Mouse (Mus musculus): ENCODE results near the gene Fkbp6. TPM values are rescaled to one million over a fixed set of nuclear protein-coding genes. Genes with fewer than 3 reads are reported as not detected.

Gene Fkbp6
- polyA plus RNA-seq, 1 experiment from 2014 or later = not detected

DNA sequence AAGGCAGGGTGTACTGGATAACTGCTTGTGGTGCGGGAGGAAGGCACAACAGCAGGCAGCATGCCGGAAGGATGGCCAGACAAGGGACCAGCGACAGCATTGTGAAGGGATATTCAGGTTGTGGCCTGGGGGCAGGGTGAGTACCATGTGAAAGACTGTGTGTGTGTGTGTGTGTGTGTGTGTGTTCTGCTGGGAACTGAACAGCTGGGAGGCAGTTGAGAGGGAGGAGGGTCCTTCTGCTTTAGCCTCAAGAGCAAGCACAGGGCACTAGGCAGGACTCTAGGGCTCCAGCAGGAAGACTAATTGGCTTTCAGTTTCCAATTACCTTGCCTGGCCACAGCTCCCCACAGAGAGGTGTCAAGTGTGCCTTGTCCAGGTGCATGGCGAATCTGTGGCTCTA lies 58.7 kb downstream of the Fkbp6 start:
- DNase-seq (ENCODE audit: low spot score) = no peak
- no peak for ATAC-seq (replicated peaks; ENCODE audit: low FRiP score, low read depth)
- H3K9me3 ChIP-seq (replicated peaks; ENCODE audit: low read length) = no peaks in the 10 kb centered on the region
- no peak overlapping the region for H3K4me2 ChIP-seq (ENCODE audit: low read length)
- H3K27ac ChIP-seq = no peak overlapping the region
- no peak for TF ChIP-seq CTCF (IDR thresholded peaks at IDR 0.05; ENCODE audit: low read depth)
- WGBS = 62% methylated on average over 4 of the region's 4 CpGs
- H3K4me3 ChIP-seq (replicated peaks; ENCODE audit: low read depth, low read length) = no peak overlapping the region
- no peaks in the 10 kb centered on the region for H3K4me1 ChIP-seq (replicated peaks; ENCODE audit: insufficient read depth, low read length)
- H3K27me3 ChIP-seq (ENCODE audit: insufficient read depth, low read length) = no peaks in the 10 kb centered on the region
- no peak overlapping the region for H3K9ac ChIP-seq (ENCODE audit: low read depth, low read length)
- no peaks in the 10 kb centered on the region for H3K36me3 ChIP-seq (ENCODE audit: insufficient read depth, low read length)

- H3K27ac ChIP-seq = no peak overlapping the region
- no peak overlapping the region for H3K4me2 ChIP-seq (ENCODE audit: low read length)
- no peaks in the 10 kb centered on the region for H3K4me1 ChIP-seq (replicated peaks; ENCODE audit: insufficient read depth, low read length)
- no peaks in the 10 kb centered on the region for H3K36me3 ChIP-seq (ENCODE audit: insufficient read depth, low read length)
- H3K9me3 ChIP-seq (replicated peaks; ENCODE audit: low read length) = no peaks in the 10 kb centered on the region
- ATAC-seq (replicated peaks; ENCODE audit: low FRiP score, low read depth) (no peak), DNase-seq (ENCODE audit: low spot score) (no peak)
- 78% methylated on average over 6 of the region's 6 CpGs for WGBS
- no peaks in the 10 kb centered on the region for H3K27me3 ChIP-seq (ENCODE audit: insufficient read depth, low read length)
- no peak overlapping the region for H3K9ac ChIP-seq (ENCODE audit: low read depth, low read length)
- TF ChIP-seq CTCF (IDR thresholded peaks at IDR 0.05; ENCODE audit: low read depth) = no peak
- H3K4me3 ChIP-seq (replicated peaks; ENCODE audit: low read depth, low read length) = no peak overlapping the region
Measured at GRCm38 (mm10) chr5:135290703-135291102, 59.1 kb downstream of the Fkbp6 start.

- DNase-seq (ENCODE audit: low spot score) (no peak), ATAC-seq (replicated peaks; ENCODE audit: low FRiP score, low read depth) (no peak)
- H3K27ac ChIP-seq = no peak overlapping the region
- no peak overlapping the region for H3K4me2 ChIP-seq (ENCODE audit: low read length)
- H3K4me3 ChIP-seq (replicated peaks; ENCODE audit: low read depth, low read length) = no peak overlapping the region
- TF ChIP-seq CTCF (IDR thresholded peaks at IDR 0.05; ENCODE audit: low read depth) = no peak
- no peaks in the 10 kb centered on the region for H3K4me1 ChIP-seq (replicated peaks; ENCODE audit: insufficient read depth, low read length)
- WGBS = 84% methylated on average over 5 of the region's 5 CpGs
- no peaks in the 10 kb centered on the region for H3K27me3 ChIP-seq (ENCODE audit: insufficient read depth, low read length)
- H3K36me3 ChIP-seq (ENCODE audit: insufficient read depth, low read length) = no peaks in the 10 kb centered on the region
- no peak overlapping the region for H3K9ac ChIP-seq (ENCODE audit: low read depth, low read length)
- H3K9me3 ChIP-seq (replicated peaks; ENCODE audit: low read length) = no peaks in the 10 kb centered on the region
Measured at GRCm38 (mm10) chr5:135286926-135287325, 62.9 kb downstream of the Fkbp6 start.

- ATAC-seq (replicated peaks; ENCODE audit: low FRiP score, low read depth) (peak; percentile 29; the same call in 1 of the 2 replicates), DNase-seq (ENCODE audit: low spot score) (peak; percentile 90)
- no peaks in the 10 kb centered on the region for H3K4me1 ChIP-seq (replicated peaks; ENCODE audit: insufficient read depth, low read length)
- H3K4me2 ChIP-seq (ENCODE audit: low read length) = no peak overlapping the region
- no peak overlapping the region for H3K27ac ChIP-seq
- WGBS = 0% methylated on average over 6 of the region's 6 CpGs
- H3K4me3 ChIP-seq (replicated peaks; ENCODE audit: low read depth, low read length) = no peak overlapping the region
- peak; percentile 91 for TF ChIP-seq CTCF (IDR thresholded peaks at IDR 0.05; ENCODE audit: low read depth)
- H3K36me3 ChIP-seq (ENCODE audit: insufficient read depth, low read length) = no peaks in the 10 kb centered on the region
- H3K9ac ChIP-seq (ENCODE audit: low read depth, low read length) = no peak overlapping the region
- no peaks in the 10 kb centered on the region for H3K9me3 ChIP-seq (replicated peaks; ENCODE audit: low read length)
- H3K27me3 ChIP-seq (ENCODE audit: insufficient read depth, low read length) = no peaks in the 10 kb centered on the region
Measured at GRCm38 (mm10) chr5:135286185-135286584, 63.7 kb downstream of the Fkbp6 start.

GRCm38 (mm10) chr5:135285211-135285610 lies 64.6 kb downstream of the Fkbp6 start:
- Histone ChIP-seq H3K36me3 (ENCODE audit: insufficient read depth, low read length) (no peaks in the 10 kb centered on the region), H3K27me3 (ENCODE audit: insufficient read depth, low read length) (no peaks in the 10 kb centered on the region), H3K9ac (ENCODE audit: low read depth, low read length) (no peak overlapping the region), H3K4me3 (replicated peaks; ENCODE audit: low read depth, low read length) (no peak overlapping the region), H3K4me1 (replicated peaks; ENCODE audit: insufficient read depth, low read length) (no peaks in the 10 kb centered on the region), H3K9me3 (replicated peaks; ENCODE audit: low read length) (no peaks in the 10 kb centered on the region), H3K4me2 (ENCODE audit: low read length) (no peak overlapping the region), H3K27ac (no peak overlapping the region)
- no peak for TF ChIP-seq CTCF (IDR thresholded peaks at IDR 0.05; ENCODE audit: low read depth)
- WGBS = 73% methylated on average over 3 of the region's 3 CpGs
- ATAC-seq (replicated peaks; ENCODE audit: low FRiP score, low read depth) (no peak), DNase-seq (ENCODE audit: low spot score) (no peak)

- H3K4me1 ChIP-seq (replicated peaks; ENCODE audit: insufficient read depth, low read length) = no peaks in the 10 kb centered on the region
- no peaks in the 10 kb centered on the region for H3K27me3 ChIP-seq (ENCODE audit: insufficient read depth, low read length)
- H3K4me3 ChIP-seq (replicated peaks; ENCODE audit: low read depth, low read length) = no peak overlapping the region
- no peak for DNase-seq (ENCODE audit: low spot score)
- TF ChIP-seq CTCF (IDR thresholded peaks at IDR 0.05; ENCODE audit: low read depth) = no peak
- ATAC-seq (replicated peaks; ENCODE audit: low FRiP score, low read depth) = no peak
- no peak overlapping the region for H3K27ac ChIP-seq
- WGBS = 74% methylated on average over 9 of the region's 9 CpGs
- H3K9ac ChIP-seq (ENCODE audit: low read depth, low read length) = no peak overlapping the region
- H3K4me2 ChIP-seq (ENCODE audit: low read length) = no peak overlapping the region
- no peaks in the 10 kb centered on the region for H3K36me3 ChIP-seq (ENCODE audit: insufficient read depth, low read length)
- no peaks in the 10 kb centered on the region for H3K9me3 ChIP-seq (replicated peaks; ENCODE audit: low read length)
Measured at GRCm38 (mm10) chr5:135280226-135280625, 69.6 kb downstream of the Fkbp6 start.

DNA sequence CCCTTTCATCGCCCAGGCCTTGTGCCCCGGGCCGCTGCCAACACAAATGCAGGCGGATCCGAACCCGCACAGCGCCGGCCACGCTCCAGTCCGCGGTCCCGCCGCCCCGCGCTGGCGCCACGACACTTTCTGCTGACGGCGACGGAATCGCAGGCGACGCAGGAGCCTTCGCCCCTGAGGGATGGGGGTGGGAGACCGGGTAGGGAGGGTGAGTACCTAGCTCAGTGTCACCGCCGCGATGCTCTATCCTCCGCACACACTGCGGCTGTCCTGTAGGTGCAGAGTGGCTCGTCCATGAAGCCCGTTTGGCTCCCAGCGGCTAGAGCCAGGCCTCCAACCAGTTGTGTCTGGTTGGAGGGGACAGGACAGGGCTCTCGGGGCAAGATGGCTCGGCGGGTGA lies 73.2 kb downstream of the Fkbp6 start:
- 0 out of 2 replicates have a peak overlapping the region, but pooled peaks have one; percentile 28 for H3K9ac ChIP-seq (ENCODE audit: low read depth, low read length)
- no peak for TF ChIP-seq CTCF (IDR thresholded peaks at IDR 0.05; ENCODE audit: low read depth)
- 6% methylated on average over 36 of the region's 36 CpGs for WGBS

More for the DNA sequence above, 73.2 kb downstream of the Fkbp6 start:
- Histone ChIP-seq H3K4me1 (replicated peaks; ENCODE audit: insufficient read depth, low read length) (no peaks in the 10 kb centered on the region), H3K9me3 (replicated peaks; ENCODE audit: low read length) (no peaks in the 10 kb centered on the region), H3K27me3 (ENCODE audit: insufficient read depth, low read length) (no peaks in the 10 kb centered on the region), H3K27ac (no peak overlapping the region), H3K4me3 (replicated peaks; ENCODE audit: low read depth, low read length) (peak overlapping the region; percentile 11), H3K36me3 (ENCODE audit: insufficient read depth, low read length) (no peaks in the 10 kb centered on the region), H3K4me2 (ENCODE audit: low read length) (peak overlapping the region; percentile 45)
- ATAC-seq (replicated peaks; ENCODE audit: low FRiP score, low read depth) (0 out of 2 replicates have a peak, but pooled peaks have one; percentile 46), DNase-seq (ENCODE audit: low spot score) (no peak)
